Mouse (Mus musculus): ENCODE results near the gene Tnnt1. TPM values are rescaled to one million over a fixed set of nuclear protein-coding genes. Genes with fewer than 3 reads are reported as not detected.

Gene Tnnt1
- polyA plus RNA-seq, 1 experiment from 2014 or later, result 4.1 TPM

GRCm38 (mm10) chr7:4479674-4480073 is 36.5 kb downstream of the Tnnt1 start:
- no peak for ATAC-seq (replicated peaks)

DNA sequence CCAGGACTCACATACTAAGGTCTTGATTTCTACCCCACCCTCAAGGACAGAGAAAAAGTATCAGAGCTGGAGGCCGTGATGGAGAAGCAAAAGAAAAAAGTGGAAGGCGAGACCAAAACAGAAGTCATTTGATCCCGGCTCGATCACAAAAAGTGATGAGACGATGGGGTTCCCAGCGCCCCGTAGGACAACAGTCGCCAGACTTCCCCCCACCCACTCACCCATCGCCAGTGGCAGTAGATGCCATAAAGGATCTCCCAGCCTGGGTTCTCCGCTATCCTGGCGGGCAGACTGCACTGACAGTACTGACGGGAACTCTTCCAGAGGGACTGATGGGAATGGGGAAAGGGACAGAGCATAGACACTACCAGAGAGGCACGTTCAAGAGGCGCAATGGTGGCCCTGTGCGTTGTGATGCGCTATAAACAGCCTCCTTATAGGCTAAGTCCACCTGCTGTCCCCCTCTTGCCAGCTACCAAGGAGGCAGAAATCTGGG is 37.3 kb downstream of the Tnnt1 start:
- Histone ChIP-seq H3K4me1 (peaks cover 18% of the 10 kb centered on the region), H3K36me3 (replicated peaks) (peaks cover 23% of the 10 kb centered on the region), H3K9me3 (no peaks in the 10 kb centered on the region), H3K27me3 (replicated peaks) (peaks cover 20% of the 10 kb centered on the region), H3K27ac (peak overlapping the region; percentile 60; the same call in 1 of the 2 replicates), H3K9ac (peak overlapping the region; percentile 43), H3K4me3 (peak overlapping the region; percentile 44), H3K4me2 (peak overlapping the region; percentile 86)
- 3% methylated on average over 16 of the region's 16 CpGs for WGBS
- peak; percentile 15 for ATAC-seq (replicated peaks)

More at GRCm38 (mm10) chr7:4479674-4480073, 36.5 kb downstream of the Tnnt1 start:
- Histone ChIP-seq H3K27ac (no peak overlapping the region), H3K4me3 (no peak overlapping the region), H3K4me1 (peaks cover 18% of the 10 kb centered on the region), H3K27me3 (replicated peaks) (peaks cover 14% of the 10 kb centered on the region), H3K9me3 (no peaks in the 10 kb centered on the region), H3K4me2 (no peak overlapping the region), H3K9ac (no peak overlapping the region), H3K36me3 (replicated peaks) (peaks cover 31% of the 10 kb centered on the region)
- WGBS, result 27% methylated on average over 6 of the region's 6 CpGs

GRCm38 (mm10) chr7:4478021-4478795 is 38.0 kb downstream of the Tnnt1 start:
- Histone ChIP-seq H3K27me3 (replicated peaks) (peaks cover 26% of the 10 kb centered on the region), H3K4me3 (peak overlapping the region; percentile 44), H3K4me1 (peaks cover 18% of the 10 kb centered on the region), H3K9ac (peak overlapping the region; percentile 43), H3K27ac (peak overlapping the region; percentile 60), H3K4me2 (peak overlapping the region; percentile 86), H3K36me3 (replicated peaks) (peaks cover 17% of the 10 kb centered on the region; the same call in 1 of the 2 replicates), H3K9me3 (no peaks in the 10 kb centered on the region)
- ATAC-seq (replicated peaks), result peak; percentile 94
- WGBS, result under 1% methylated on average over 39 of the region's 39 CpGs

DNA sequence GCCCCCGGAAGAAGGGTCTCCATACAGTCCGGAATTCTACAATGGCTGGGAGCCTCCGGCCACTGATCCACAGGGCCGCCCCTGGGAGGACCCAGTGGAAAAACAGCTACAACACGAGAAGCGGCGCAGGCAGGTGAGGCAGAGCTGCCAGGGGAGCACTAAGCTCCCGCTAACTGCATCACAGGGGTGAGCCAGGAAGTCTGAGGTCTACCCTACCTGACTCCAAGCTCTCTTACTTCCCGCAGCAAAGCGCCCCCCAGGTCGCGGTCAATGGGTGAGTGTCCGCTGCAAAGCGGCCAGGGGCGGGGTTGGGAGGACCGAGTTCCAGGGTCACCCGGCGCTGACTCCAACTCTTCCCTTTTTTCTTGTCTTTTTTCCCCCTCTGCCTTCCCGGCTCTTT is 42.2 kb downstream of the Tnnt1 start:
- H3K27me3 ChIP-seq (replicated peaks), result peaks cover 46% of the 10 kb centered on the region
- 6% methylated on average over 19 of the region's 19 CpGs for WGBS
- H3K9ac ChIP-seq, result no peak overlapping the region
- peaks cover 28% of the 10 kb centered on the region for H3K4me1 ChIP-seq
- H3K4me2 ChIP-seq, result no peak overlapping the region
- H3K36me3 ChIP-seq (replicated peaks), result no peaks in the 10 kb centered on the region
- ATAC-seq (replicated peaks), result no peak
- H3K9me3 ChIP-seq, result no peaks in the 10 kb centered on the region
- no peak overlapping the region for H3K4me3 ChIP-seq
- no peak overlapping the region for H3K27ac ChIP-seq

DNA sequence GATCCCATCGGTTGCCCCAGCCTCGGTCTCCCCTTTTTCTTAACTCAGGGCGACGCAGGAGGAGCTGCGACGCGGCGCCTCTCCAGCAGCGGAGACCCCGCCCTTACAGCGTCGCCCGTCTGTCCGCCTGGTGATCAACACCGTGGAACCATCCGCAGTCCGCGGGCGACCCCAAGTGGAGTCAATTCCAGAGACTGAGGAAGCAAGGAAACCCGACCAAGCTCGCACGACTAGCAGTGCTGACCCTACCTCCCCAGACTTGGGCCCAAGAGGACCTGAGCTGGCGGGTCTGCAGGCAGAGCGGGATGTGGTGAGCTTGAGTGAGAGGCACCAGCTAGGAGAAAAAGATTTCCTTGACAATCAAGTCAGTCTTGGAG is 45.0 kb downstream of the Tnnt1 start:
- no peak overlapping the region for H3K27ac ChIP-seq
- WGBS, result 1% methylated on average over 24 of the region's 24 CpGs
- H3K4me3 ChIP-seq, result peak overlapping the region; percentile 48
- peak; percentile 89 for ATAC-seq (replicated peaks)
- H3K4me2 ChIP-seq, result peak overlapping the region; percentile 67
- peaks cover 42% of the 10 kb centered on the region for H3K27me3 ChIP-seq (replicated peaks)
- no peaks in the 10 kb centered on the region for H3K36me3 ChIP-seq (replicated peaks)
- peak overlapping the region; percentile 41 for H3K9ac ChIP-seq
- H3K9me3 ChIP-seq, result no peaks in the 10 kb centered on the region
- H3K4me1 ChIP-seq, result peaks cover 14% of the 10 kb centered on the region

DNA sequence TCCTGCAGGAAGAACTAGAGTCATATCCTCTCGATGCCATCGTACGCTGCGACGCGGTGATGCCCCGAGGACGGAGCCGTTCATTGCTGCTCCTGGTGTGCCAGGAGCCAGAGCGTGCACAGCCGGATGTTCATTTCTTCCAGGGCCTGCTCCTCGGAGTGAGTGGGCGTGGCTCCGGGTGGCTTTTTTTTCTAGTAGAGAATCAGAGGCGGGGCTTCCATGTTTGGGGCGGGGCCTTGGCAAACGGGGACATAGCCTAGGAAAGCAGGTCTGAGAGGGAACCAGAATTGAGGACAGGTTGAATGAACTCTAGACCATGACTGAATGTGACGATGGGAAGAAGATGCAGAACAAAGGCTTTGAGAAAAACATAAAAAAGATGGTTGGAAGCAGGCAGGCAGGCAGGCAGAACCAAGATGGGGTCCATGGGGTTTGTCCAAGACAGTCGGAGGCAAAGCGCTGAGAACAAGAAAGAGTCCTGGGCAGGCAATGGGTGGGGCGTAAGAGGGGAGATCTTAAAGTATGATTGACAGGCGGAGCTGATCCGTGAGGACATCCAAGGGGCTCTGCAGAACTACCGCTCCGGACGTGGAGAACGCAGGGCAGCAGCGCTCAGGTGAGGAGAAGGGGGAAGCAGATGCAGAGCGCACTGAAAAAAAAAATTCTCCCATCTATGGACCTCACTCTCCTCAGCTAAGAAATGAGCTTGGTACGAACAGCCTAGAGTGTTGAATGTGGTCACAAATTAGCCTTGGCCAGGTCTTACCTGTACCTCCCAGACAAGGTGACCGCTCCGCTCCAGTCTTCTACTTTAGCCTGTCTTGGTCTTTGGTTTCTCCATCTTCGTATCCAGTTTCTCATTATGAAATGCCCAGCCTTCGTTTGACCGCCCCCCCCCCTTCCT is 45.7 kb downstream of the Tnnt1 start:
- H3K27me3 ChIP-seq (replicated peaks), result peaks cover 38% of the 10 kb centered on the region
- no peaks in the 10 kb centered on the region for H3K36me3 ChIP-seq (replicated peaks)
- peak overlapping the region; percentile 41 for H3K9ac ChIP-seq
- WGBS, result 1% methylated on average over 34 of the region's 35 CpGs
- peak; percentile 65 for ATAC-seq (replicated peaks)
- peaks cover 14% of the 10 kb centered on the region for H3K4me1 ChIP-seq
- H3K9me3 ChIP-seq, result no peaks in the 10 kb centered on the region
- 0 out of 2 replicates have a peak overlapping the region, but pooled peaks have one; percentile 0 for H3K27ac ChIP-seq
- H3K4me3 ChIP-seq, result peak overlapping the region; percentile 48
- peak overlapping the region; percentile 67 for H3K4me2 ChIP-seq

DNA sequence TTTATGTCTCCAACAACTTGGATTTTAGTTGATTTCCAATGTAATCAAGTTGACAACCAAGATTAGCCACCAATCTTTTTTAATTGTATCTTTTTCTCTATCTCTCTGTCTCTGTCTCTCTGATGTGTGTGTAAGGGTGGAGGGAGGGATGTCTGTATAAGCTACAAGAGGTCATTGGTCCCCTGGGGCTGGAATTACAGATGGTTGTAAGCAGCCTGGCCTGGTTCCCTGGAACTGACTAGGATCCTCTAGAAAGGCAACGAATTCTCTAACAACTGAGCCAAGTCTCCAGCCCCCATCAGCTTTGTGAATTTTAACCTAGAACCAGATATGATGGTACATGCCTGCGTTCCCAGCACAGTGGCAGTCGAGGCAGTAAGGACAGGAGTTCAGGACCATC is 48.4 kb downstream of the Tnnt1 start:
- Histone ChIP-seq H3K36me3 (replicated peaks) (no peaks in the 10 kb centered on the region), H3K27ac (no peak overlapping the region), H3K4me1 (peaks cover 14% of the 10 kb centered on the region), H3K27me3 (replicated peaks) (peaks cover 16% of the 10 kb centered on the region), H3K4me2 (no peak overlapping the region), H3K9me3 (no peaks in the 10 kb centered on the region), H3K9ac (no peak overlapping the region), H3K4me3 (no peak overlapping the region)
- WGBS, result 74% methylated on average over 3 of the region's 3 CpGs
- ATAC-seq (replicated peaks), result no peak

- H3K9ac ChIP-seq, result no peak overlapping the region
- H3K36me3 ChIP-seq (replicated peaks), result no peaks in the 10 kb centered on the region
- H3K9me3 ChIP-seq, result no peaks in the 10 kb centered on the region
- H3K27me3 ChIP-seq (replicated peaks), result no peaks in the 10 kb centered on the region; the same call in 1 of the 2 replicates
- no peak overlapping the region for H3K4me2 ChIP-seq
- no peak for ATAC-seq (replicated peaks)
- peaks cover 6% of the 10 kb centered on the region; the same call in 1 of the 2 replicates for H3K4me1 ChIP-seq
- H3K4me3 ChIP-seq, result no peak overlapping the region
- H3K27ac ChIP-seq, result no peak overlapping the region
- WGBS, result 19% methylated on average over 11 of the region's 12 CpGs
These were observed 51.9 kb downstream of the Tnnt1 start for GRCm38 (mm10) chr7:4464194-4464824.

- peak within 1 kb of the TSS; percentile 23 for H3K4me3 ChIP-seq
- no peak within 1 kb of the TSS for H3K27ac ChIP-seq
- no peaks in the 10 kb centered on the region for H3K9me3 ChIP-seq
- peak within 1 kb of the TSS; percentile 34 for H3K4me2 ChIP-seq
- peaks cover 6% of the 10 kb centered on the region; the same call in 1 of the 2 replicates for H3K4me1 ChIP-seq
- ATAC-seq (replicated peaks), result 0 out of 2 replicates have a peak, but pooled peaks have one; percentile 52
- 76% methylated on average over 13 of the region's 16 CpGs for WGBS
- no peaks in the 10 kb centered on the region for H3K27me3 ChIP-seq (replicated peaks)
- H3K9ac ChIP-seq, result no peak within 1 kb of the TSS
- no peaks in the 10 kb centered on the region for H3K36me3 ChIP-seq (replicated peaks)
These were observed 55.4 kb downstream of the Tnnt1 start, which contains the start of gene Eps8l1 for GRCm38 (mm10) chr7:4460576-4461434. Eps8l1 (plus strand) TSS chr7:4460674.

Data from midbrain, embryonic 15.5 days (tissue).